Mouse (Mus musculus) heart, postnatal 25 days (tissue): ENCODE data around the gene Ftl1. TPM values are rescaled to one million over a fixed set of nuclear protein-coding genes. Genes with fewer than 3 reads are reported as not detected.
"Not testable (repeated sequence)": the region's sequence is repeated elsewhere in the genome, so short reads cannot be mapped to it uniquely, and the experiment has no call there.

ENCODE experiments used
- DNase-seq: peaks from one replicate; pipeline ENCODE4 v3.0.0; 2022; ENCODE audit warnings: low spot score
- intact Hi-C: fragments of 180-260 bp; cut with DNase I; formaldehyde crosslinking; loops from one replicate; pipeline ENCODE4 v1.15.1; 2025
- total RNA-seq, 2 experiments: library from RNA; stranded (reverse); gene quantifications; 2 replicates each; pipeline ENCODE4 v1.2.3; 2021

The Ftl1 gene
- total RNA-seq, 2 experiments from 2014 or later, result 210 to 232 TPM

- intact Hi-C loops, result loop anchor here (2.0 to 10.0 kb wide), 2 partner anchors 38 to 206 kb away; partner anchors contain the start of gene Ntn5
- DNase-seq, result no peak
Measured at GRCm38 (mm10) chr7:45478774-45479173, 19.1 kb upstream of the Ftl1 start.

- DNase-seq, result no peak
- intact Hi-C loops, result loop anchor here (2.0 to 10.0 kb wide), 2 partner anchors 46 to 208 kb away; partner anchors contain the start of gene Ntn5
Measured at GRCm38 (mm10) chr7:45477003-45477402, 17.3 kb upstream of the Ftl1 start.

GRCm38 (mm10) chr7:45476453-45476852 is 16.8 kb upstream of the Ftl1 start:
- DNase-seq, result no peak
- intact Hi-C loops, result loop anchor here (2.0 to 10.0 kb wide), 2 partner anchors 46 to 208 kb away; partner anchors contain the start of gene Ntn5

GRCm38 (mm10) chr7:45475291-45475969 is 15.7 kb upstream of the Ftl1 start:
- no peak for DNase-seq
- intact Hi-C loops, result loop anchor here (10.0 kb wide), 1 partner anchor 209 kb away; the partner anchor contains the start of gene Ntn5

- intact Hi-C loops, result loop anchor here (2.0 to 10.0 kb wide), 2 partner anchors 90 to 214 kb away; partner anchors contain the start of gene Ntn5
- no peak for DNase-seq
Measured at GRCm38 (mm10) chr7:45470869-45471268, 11.2 kb upstream of the Ftl1 start.

- intact Hi-C loops, result no loop called here
Measured at GRCm38 (mm10) chr7:45467090-45467670, 7.5 kb upstream of the Ftl1 start.

GRCm38 (mm10) chr7:45466283-45467089 is 6.8 kb upstream of the Ftl1 start, which contains the start of gene Bax:
TSS of gene Bax (minus strand) at chr7:45466898.
- DNase-seq, result peak; percentile 91
- intact Hi-C loops, result no loop called here

More at GRCm38 (mm10) chr7:45467090-45467670, 7.5 kb upstream of the Ftl1 start:
- DNase-seq, result no peak

GRCm38 (mm10) chr7:45465549-45465948 is 5.9 kb upstream of the Ftl1 start:
- DNase-seq, result no peak
- intact Hi-C loops, result no loop called here

- intact Hi-C loops, result no loop called here
- DNase-seq, result no peak
Measured at GRCm38 (mm10) chr7:45465112-45465511, 5.4 kb upstream of the Ftl1 start.

GRCm38 (mm10) chr7:45463987-45464778 is 4.5 kb upstream of the Ftl1 start:
- DNase-seq, result no peak
- intact Hi-C loops, result no loop called here

GRCm38 (mm10) chr7:45462868-45463267 is 3.2 kb upstream of the Ftl1 start:
- intact Hi-C loops, DNase-seq: not testable (repeated sequence)

- intact Hi-C loops, result no loop called here
- no peak for DNase-seq
Measured at GRCm38 (mm10) chr7:45462325-45462724, 2.6 kb upstream of the Ftl1 start.

GRCm38 (mm10) chr7:45461781-45462180 is 2.1 kb upstream of the Ftl1 start:
- intact Hi-C loops, result no loop called here
- DNase-seq, result no peak

- DNase-seq, result no peak
- intact Hi-C loops, result no loop called here
Measured at GRCm38 (mm10) chr7:45461326-45461725, 1.6 kb upstream of the Ftl1 start.

GRCm38 (mm10) chr7:45460860-45461314 is 1.2 kb upstream of the Ftl1 start:
- DNase-seq, result no peak
- intact Hi-C loops, result no loop called here

- no peak for DNase-seq
- intact Hi-C loops, result no loop called here
Measured at GRCm38 (mm10) chr7:45460377-45460776, 693 bp upstream of the Ftl1 start.

GRCm38 (mm10) chr7:45458748-45459563 is 728 bp downstream of the Ftl1 start:
- intact Hi-C loops, result no loop called here
- peak; percentile 72 for DNase-seq

- intact Hi-C loops, result no loop called here
- no peak for DNase-seq
Measured at GRCm38 (mm10) chr7:45457204-45458060, 2.3 kb downstream of the Ftl1 start.
